Mouse (Mus musculus): ENCODE measurements around the gene Gng4.

GRCm38 (mm10) chr13:13784981-13785783 lies 1.3 kb downstream of the Gng4 start:
- TF ChIP-seq POLR2A (IDR thresholded peaks at IDR 0.05; ENCODE audit: control insufficient read depth, extremely low read depth, insufficient read depth, low read length, poor library complexity), result no peak
- TF ChIP-seq CTCF (IDR thresholded peaks at IDR 0.05; ENCODE audit: borderline replicate concordance, control insufficient read depth, extremely low read depth, insufficient read depth, low read length, poor library complexity), result no peak

Measured in thymus, adult 2 months (tissue).